Comparison of ENCODE assay signal across 9 mouse cellular contexts in genomic region chrX:102215356-102215755, GRCm38 (mm10). TPM values are rescaled to one million over a fixed set of nuclear protein-coding genes. Genes with fewer than 3 reads are reported as not detected.
DNase-seq lines count a peak whose midpoint lies in the region; ATAC-seq and TF ChIP-seq lines count a peak whose summit lies in the region.
"Not testable (repeated sequence)": the region's sequence is repeated elsewhere in the genome, so short reads cannot be mapped to it uniquely, and the experiment has no call there.
"Had no signal": no experiment of that assay in that cellular context is flagged by ENCODE, and none has a peak within 500 bp of the region (broad histone marks: within the 10 kb centered on the region; RNA-seq: fewer than 3 reads in every experiment).

No protein-coding gene starts in this region.

- intact Hi-C loops in left cerebral cortex, adult 2 months (cut with DNase I), result not testable (repeated sequence)

- not testable (repeated sequence) for H3K36me3 ChIP-seq in embryonic facial prominence, embryonic 10.5 days (replicated peaks); hindbrain, embryonic 10.5 days

- WGBS in embryonic facial prominence, embryonic 10.5 days, result 43% methylated on average over 9 of the region's 9 CpGs
- 42% methylated on average over 9 of the region's 9 CpGs for WGBS in hindbrain, embryonic 10.5 days

- ATAC-seq in megakaryocyte-erythroid progenitor cell, adult 5-6 weeks (replicated peaks; ENCODE audit: low FRiP score, low TSS enrichment, poor library complexity, severe bottlenecking), result peak; percentile 77; the same call in 1 of the 2 replicates

- not testable (repeated sequence) for H3K4me1 ChIP-seq in embryonic facial prominence, embryonic 10.5 days; hindbrain, embryonic 10.5 days (replicated peaks)

- not testable (repeated sequence) for H3K27me3 ChIP-seq in embryonic facial prominence, embryonic 10.5 days (replicated peaks; ENCODE audit: low read depth, poor library complexity, severe bottlenecking); hindbrain, embryonic 10.5 days (ENCODE audit: insufficient read depth, poor library complexity, severe bottlenecking)

- TF ChIP-seq CTCF in left cerebral cortex, adult 2 months (IDR thresholded peaks at IDR 0.05), result peak; percentile 41

- H3K9me3 ChIP-seq in embryonic facial prominence, embryonic 10.5 days; hindbrain, embryonic 10.5 days: not testable (repeated sequence)

- peak; percentile 63 for DNase-seq in A20 (ENCODE audit: low read depth, low spot score)
- DNase-seq in T-cell, adult 2 months (ENCODE audit: low spot score), result peak; percentile 36
- DNase-seq in cerebellum, adult 11 months, result peak; percentile 3
- DNase-seq in embryonic facial prominence, embryonic 10.5 days (ENCODE audit: low spot score), result peak; percentile 44
- DNase-seq in hindbrain, embryonic 10.5 days (ENCODE audit: low spot score), result peak; percentile 23
- DNase-seq in left cerebral cortex, adult 2 months (ENCODE audit: extremely low spot score in 1 of 2, low spot score in 2 of 2), result not testable (repeated sequence)
- DNase-seq in spleen, postnatal 10 days (ENCODE audit: low spot score in 2 of 2), result peak; percentile 12 to 54

- H3K27ac ChIP-seq in embryonic facial prominence, embryonic 10.5 days (replicated peaks); hindbrain, embryonic 10.5 days; left cerebral cortex, adult 2 months: not testable (repeated sequence)

- not testable (repeated sequence) for H3K4me3 ChIP-seq in embryonic facial prominence, embryonic 10.5 days; hindbrain, embryonic 10.5 days; left cerebral cortex, adult 2 months

RNA-seq across cellular contexts. Expression of gene Rps4x, which starts 26.2 kb away (rescaled TPM):
- polyA plus RNA-seq in embryonic facial prominence, embryonic 10.5 days (2016; fragmentation: Nextera tagmentation; extraction: Ambion mirVana), result 702 and 707 TPM in 2 replicates
- polyA plus RNA-seq in hindbrain, embryonic 10.5 days (2016; fragmentation: Nextera tagmentation; extraction: Ambion mirVana), result 569 and 666 TPM in 2 replicates
- total RNA-seq in left cerebral cortex, adult 2 months (2021), result 100 to 1,000 TPM; 350 to 451 TPM
- total RNA-seq in megakaryocyte-erythroid progenitor cell, adult 5-6 weeks (2014; fragmentation: Nextera tagmentation), result 4,499 and 4,557 TPM in 2 replicates
- 2,530 and 2,821 TPM in 2 replicates for total RNA-seq in megakaryocyte-erythroid progenitor cell, adult 5-6 weeks (2017)

RNA-seq across cellular contexts. Expression of gene Cited1, which starts 36.6 kb away (rescaled TPM):
- 66.3 and 69.6 TPM in 2 replicates for polyA plus RNA-seq in embryonic facial prominence, embryonic 10.5 days (2016; fragmentation: Nextera tagmentation; extraction: Ambion mirVana)
- 16.1 and 20.6 TPM in 2 replicates for polyA plus RNA-seq in hindbrain, embryonic 10.5 days (2016; fragmentation: Nextera tagmentation; extraction: Ambion mirVana)
- 1 to 10 TPM; 3.1 to 3.7 TPM for total RNA-seq in left cerebral cortex, adult 2 months (2021)
- total RNA-seq in megakaryocyte-erythroid progenitor cell, adult 5-6 weeks (2014; fragmentation: Nextera tagmentation), result not detected in 2 replicates
- total RNA-seq in megakaryocyte-erythroid progenitor cell, adult 5-6 weeks (2017), result not detected in 2 replicates
- polyA plus RNA-seq: CD4-positive, CD25-positive, alpha-beta regulatory T cell, adult 4 months had no signal

RNA-seq across cellular contexts. Expression of gene Ercc6l, which starts 58.5 kb away (rescaled TPM):
- polyA plus RNA-seq in embryonic facial prominence, embryonic 10.5 days (2016; fragmentation: Nextera tagmentation; extraction: Ambion mirVana), result 23.2 and 23.6 TPM in 2 replicates
- 13.7 and 21.8 TPM in 2 replicates for polyA plus RNA-seq in hindbrain, embryonic 10.5 days (2016; fragmentation: Nextera tagmentation; extraction: Ambion mirVana)
- under 1 TPM; 0.09 TPM for total RNA-seq in left cerebral cortex, adult 2 months (2021)
- total RNA-seq in megakaryocyte-erythroid progenitor cell, adult 5-6 weeks (2014; fragmentation: Nextera tagmentation), result 14.2 and 22.9 TPM in 2 replicates
- total RNA-seq in megakaryocyte-erythroid progenitor cell, adult 5-6 weeks (2017), result 27.2 and 27.8 TPM in 2 replicates

Comparison
In these comparisons a context has a peak if more than half of its experiments do, and no peak if none do; other contexts are left out.
1. RNA of gene Rps4x, which starts 26.2 kb away (total RNA-seq): 2,530 to 4,557 TPM in megakaryocyte-erythroid progenitor cell, adult 5-6 weeks; 350 to 451 TPM in left cerebral cortex, adult 2 months; every median in the first group is over 4 times any median in the second.
2. RNA of gene Cited1, which starts 36.6 kb away (total RNA-seq): 3.1 to 3.7 TPM in left cerebral cortex, adult 2 months; not detected in megakaryocyte-erythroid progenitor cell, adult 5-6 weeks; every median in the first group is over 4 times any median in the second.
3. RNA of gene Ercc6l, which starts 58.5 kb away (total RNA-seq): 14.2 to 27.8 TPM in megakaryocyte-erythroid progenitor cell, adult 5-6 weeks; 0.09 TPM in left cerebral cortex, adult 2 months; every median in the first group is over 10 times any median in the second.